Mouse (Mus musculus) kidney, embryonic 16.5 days (tissue): ENCODE results near the gene Prm1. TPM values are rescaled to one million over a fixed set of nuclear protein-coding genes. Genes with fewer than 3 reads are reported as not detected.

Experiments
- ATAC-seq: fragments of 200-750 bp; cut with Nextera tagmentation; 2 replicates; pipeline ENCODE4 v1.8.0; 2017; ENCODE audit warnings: moderate TSS enrichment; ENCODE audit not compliant: low FRiP score, low TSS enrichment
- H3K27ac ChIP-seq: fragments of 300-500 bp; sonication (generic); 2 replicates; pipeline ENCODE4 v1.5.1; 2014; ENCODE audit warnings: low read length
- H3K27me3 ChIP-seq: fragments of 300-500 bp; sonication (generic); 2 replicates; pipeline ENCODE4 v1.6.1; 2014; ENCODE audit warnings: low read length, control low read depth, mixed read lengths; ENCODE audit not compliant: insufficient read depth
- H3K36me3 ChIP-seq: fragments of 300-500 bp; sonication (generic); 2 replicates; pipeline ENCODE4 v1.6.1; 2014; ENCODE audit warnings: low read length, control low read depth, mixed read lengths; ENCODE audit not compliant: insufficient read depth
- H3K4me1 ChIP-seq: fragments of 300-500 bp; sonication (generic); 2 replicates; pipeline ENCODE4 v1.6.1; 2014; ENCODE audit warnings: low read length, control low read depth, mixed read lengths; ENCODE audit not compliant: insufficient read depth
- H3K4me2 ChIP-seq: fragments of 300-500 bp; sonication (generic); replicated peaks from 2 replicates; pipeline ENCODE4 v1.6.1; 2014; ENCODE audit warnings: low read depth, low read length
- H3K4me3 ChIP-seq: fragments of 300-500 bp; sonication (generic); 2 replicates; pipeline ENCODE4 v1.5.1; 2014; ENCODE audit warnings: mild to moderate bottlenecking, low read length
- H3K9ac ChIP-seq: fragments of 300-500 bp; sonication (generic); replicated peaks from 2 replicates; pipeline ENCODE4 v1.6.1; 2014; ENCODE audit warnings: low read length
- H3K9me3 ChIP-seq: fragments of 300-500 bp; sonication (generic); 2 replicates; pipeline ENCODE4 v1.6.1; 2016; ENCODE audit warnings: low read length, control low read depth
- WGBS: fragments of 180-500 bp; shearing (Covaris S2); extraction: QIAGEN DNeasy Blood & Tissue Kit; methylation state at CpG from one replicate; pipeline ENCODE4 v1.1.7; 2014; 5-methylcytosine and 5-hydroxymethylcytosine counted together
- polyA plus RNA-seq: library from polyadenylated mRNA; unstranded; fragments of >200 nt; fragmentation: Nextera tagmentation; extraction: Ambion mirVana; gene quantifications from 2 replicates; pipeline ENCODE4 v1.2.1, GENCODE M21; 2015

Gene Prm1
- polyA plus RNA-seq, 1 experiment from 2014 or later = not detected

GRCm38 (mm10) chr16:10827269-10827668, 21.6 kb upstream of the Prm1 start:
- H3K4me1 ChIP-seq = 0 out of 2 replicates have a peak, but pooled peaks cover 7% of the 10 kb centered on the region
- no peak overlapping the region for H3K27ac ChIP-seq
- no peaks in the 10 kb centered on the region for H3K27me3 ChIP-seq
- 90% methylated on average over 9 of the region's 9 CpGs for WGBS
- no peak overlapping the region for H3K9ac ChIP-seq
- H3K4me2 ChIP-seq = no peak overlapping the region
- H3K36me3 ChIP-seq = no peaks in the 10 kb centered on the region
- no peak overlapping the region for H3K4me3 ChIP-seq
- no peak for ATAC-seq
- no peaks in the 10 kb centered on the region for H3K9me3 ChIP-seq

- H3K4me2 ChIP-seq = no peak overlapping the region
- WGBS = 74% methylated on average over 4 of the region's 4 CpGs
- no peaks in the 10 kb centered on the region for H3K36me3 ChIP-seq
- ATAC-seq = no peak
- no peak overlapping the region for H3K27ac ChIP-seq
- 0 out of 2 replicates have a peak, but pooled peaks cover 7% of the 10 kb centered on the region for H3K4me1 ChIP-seq
- H3K4me3 ChIP-seq = no peak overlapping the region
- H3K27me3 ChIP-seq = no peaks in the 10 kb centered on the region
- H3K9ac ChIP-seq = no peak overlapping the region
- no peaks in the 10 kb centered on the region for H3K9me3 ChIP-seq
Measured at GRCm38 (mm10) chr16:10825840-10826239, 20.2 kb upstream of the Prm1 start.

- no peak overlapping the region for H3K4me2 ChIP-seq
- no peaks in the 10 kb centered on the region for H3K9me3 ChIP-seq
- H3K4me1 ChIP-seq = 0 out of 2 replicates have a peak, but pooled peaks cover 7% of the 10 kb centered on the region
- no peaks in the 10 kb centered on the region for H3K36me3 ChIP-seq
- H3K9ac ChIP-seq = no peak overlapping the region
- 74% methylated on average over 1 of the region's 1 CpGs for WGBS
- H3K27ac ChIP-seq = no peak overlapping the region
- ATAC-seq = no peak
- H3K27me3 ChIP-seq = no peaks in the 10 kb centered on the region
- H3K4me3 ChIP-seq = no peak overlapping the region
Measured at GRCm38 (mm10) chr16:10824536-10824935, 18.9 kb upstream of the Prm1 start.

GRCm38 (mm10) chr16:10821387-10821786, 15.7 kb upstream of the Prm1 start:
- Histone ChIP-seq H3K4me2 (no peak overlapping the region), H3K36me3 (no peaks in the 10 kb centered on the region), H3K4me1 (0 out of 2 replicates have a peak, but pooled peaks cover 7% of the 10 kb centered on the region), H3K9me3 (no peaks in the 10 kb centered on the region), H3K9ac (no peak overlapping the region), H3K27me3 (no peaks in the 10 kb centered on the region), H3K4me3 (no peak overlapping the region), H3K27ac (peak overlapping the region; percentile 45; the same call in 1 of the 2 replicates)
- 29% methylated on average over 4 of the region's 4 CpGs for WGBS
- ATAC-seq = peak; percentile 89

- H3K9me3 ChIP-seq = no peaks in the 10 kb centered on the region
- no peaks in the 10 kb centered on the region for H3K27me3 ChIP-seq
- no peak overlapping the region for H3K9ac ChIP-seq
- no peaks in the 10 kb centered on the region for H3K4me1 ChIP-seq
- H3K36me3 ChIP-seq = no peaks in the 10 kb centered on the region
- no peak overlapping the region for H3K27ac ChIP-seq
- ATAC-seq = no peak
- 61% methylated on average over 3 of the region's 3 CpGs for WGBS
- H3K4me3 ChIP-seq = no peak overlapping the region
- no peak overlapping the region for H3K4me2 ChIP-seq
Measured at GRCm38 (mm10) chr16:10819966-10820365, 14.3 kb upstream of the Prm1 start.

- H3K36me3 ChIP-seq = no peaks in the 10 kb centered on the region
- no peak overlapping the region for H3K9ac ChIP-seq
- ATAC-seq = no peak
- H3K27me3 ChIP-seq = no peaks in the 10 kb centered on the region
- H3K4me3 ChIP-seq = no peak overlapping the region
- H3K4me2 ChIP-seq = no peak overlapping the region
- no peaks in the 10 kb centered on the region for H3K9me3 ChIP-seq
- WGBS = 84% methylated on average over 4 of the region's 4 CpGs
- no peak overlapping the region for H3K27ac ChIP-seq
- no peaks in the 10 kb centered on the region for H3K4me1 ChIP-seq
Measured at GRCm38 (mm10) chr16:10818579-10819135, 13.0 kb upstream of the Prm1 start.

- no peaks in the 10 kb centered on the region for H3K4me1 ChIP-seq
- WGBS = 48% methylated on average over 4 of the region's 4 CpGs
- no peaks in the 10 kb centered on the region for H3K36me3 ChIP-seq
- no peaks in the 10 kb centered on the region for H3K27me3 ChIP-seq
- H3K4me3 ChIP-seq = no peak overlapping the region
- H3K9ac ChIP-seq = no peak overlapping the region
- no peak overlapping the region for H3K27ac ChIP-seq
- no peak for ATAC-seq
- H3K4me2 ChIP-seq = no peak overlapping the region
- no peaks in the 10 kb centered on the region for H3K9me3 ChIP-seq
Measured at GRCm38 (mm10) chr16:10814864-10815263, 9.2 kb upstream of the Prm1 start.

GRCm38 (mm10) chr16:10813726-10814125, 8.1 kb upstream of the Prm1 start:
- ATAC-seq = no peak
- Histone ChIP-seq H3K27me3 (no peaks in the 10 kb centered on the region), H3K9me3 (no peaks in the 10 kb centered on the region), H3K27ac (no peak overlapping the region), H3K4me3 (no peak overlapping the region), H3K4me1 (no peaks in the 10 kb centered on the region), H3K36me3 (no peaks in the 10 kb centered on the region), H3K4me2 (no peak overlapping the region), H3K9ac (no peak overlapping the region)
- 78% methylated on average over 4 of the region's 4 CpGs for WGBS

GRCm38 (mm10) chr16:10812865-10813371, 7.3 kb upstream of the Prm1 start, which contains the start of gene Gm11172:
Gene Gm11172 (plus strand): TSS chr16:10812915.
- Histone ChIP-seq H3K36me3 (no peaks in the 10 kb centered on the region), H3K4me2 (no peak within 1 kb of the TSS), H3K9ac (no peak within 1 kb of the TSS), H3K4me1 (no peaks in the 10 kb centered on the region), H3K4me3 (no peak within 1 kb of the TSS), H3K27ac (no peak within 1 kb of the TSS), H3K27me3 (no peaks in the 10 kb centered on the region), H3K9me3 (no peaks in the 10 kb centered on the region)
- ATAC-seq = no peak
- WGBS = 93% methylated on average over 2 of the region's 2 CpGs

- Histone ChIP-seq H3K36me3 (no peaks in the 10 kb centered on the region), H3K4me2 (no peak overlapping the region), H3K4me3 (no peak overlapping the region), H3K27me3 (no peaks in the 10 kb centered on the region), H3K4me1 (no peaks in the 10 kb centered on the region), H3K9me3 (no peaks in the 10 kb centered on the region), H3K9ac (no peak overlapping the region), H3K27ac (no peak overlapping the region)
- WGBS = 100% methylated on average over 1 of the region's 1 CpGs
- no peak for ATAC-seq
Measured at GRCm38 (mm10) chr16:10810376-10810775, 4.7 kb upstream of the Prm1 start.
